Mouse (Mus musculus): ENCODE data around the gene Rere. TPM values are rescaled to one million over a fixed set of nuclear protein-coding genes. Genes with fewer than 3 reads are reported as not detected.
A peak's percentile ranks its signal among the peaks of the same experiment; 100 is the strongest.

Rere gene
- total RNA-seq, 2 experiments from 2014 or later: 51.5 to 52.0 TPM

- no peak for DNase-seq
- intact Hi-C loops (cut with DNase I): no loop called here
These were observed 337.6 kb downstream of the Rere start for GRCm38 (mm10) chr4:150619011-150619410.

- DNase-seq: peak in 1 of 2 experiments; percentile 1
- intact Hi-C loops (cut with DNase I): no loop called here
These were observed 341.2 kb downstream of the Rere start for GRCm38 (mm10) chr4:150622641-150623040.

DNA sequence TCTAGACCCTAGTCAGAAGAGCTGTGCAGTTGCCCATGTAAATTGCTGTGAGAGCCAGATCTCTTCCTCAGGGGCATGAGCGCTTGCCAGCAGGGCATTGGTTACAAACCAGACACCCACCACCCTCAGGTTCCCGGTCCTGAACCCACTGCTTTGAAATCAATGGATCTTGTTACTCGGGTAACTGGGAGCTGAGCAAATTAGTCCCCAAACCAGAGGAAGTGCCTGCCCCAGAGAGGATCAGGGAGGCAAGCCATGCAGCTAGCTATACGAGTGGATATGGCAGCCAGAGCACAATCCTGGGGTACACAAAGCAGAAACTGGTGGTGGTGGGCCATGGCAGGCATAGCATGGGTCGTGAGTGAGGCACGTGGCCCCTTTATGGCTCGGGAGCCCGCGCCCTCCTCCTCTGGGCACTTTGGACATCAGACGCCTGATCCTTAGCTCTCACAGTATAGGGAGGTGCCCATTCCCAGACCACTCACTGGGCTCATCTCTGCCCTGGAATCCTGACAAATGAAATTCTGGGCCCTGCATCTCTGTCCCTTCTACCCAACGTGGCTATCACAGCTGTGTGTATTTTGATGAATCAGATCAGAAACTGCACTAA, 342.9 kb downstream of the Rere start:
- peak in 1 of 2 experiments; percentile 10 for DNase-seq
- intact Hi-C loops (cut with DNase I): no loop called here

DNA sequence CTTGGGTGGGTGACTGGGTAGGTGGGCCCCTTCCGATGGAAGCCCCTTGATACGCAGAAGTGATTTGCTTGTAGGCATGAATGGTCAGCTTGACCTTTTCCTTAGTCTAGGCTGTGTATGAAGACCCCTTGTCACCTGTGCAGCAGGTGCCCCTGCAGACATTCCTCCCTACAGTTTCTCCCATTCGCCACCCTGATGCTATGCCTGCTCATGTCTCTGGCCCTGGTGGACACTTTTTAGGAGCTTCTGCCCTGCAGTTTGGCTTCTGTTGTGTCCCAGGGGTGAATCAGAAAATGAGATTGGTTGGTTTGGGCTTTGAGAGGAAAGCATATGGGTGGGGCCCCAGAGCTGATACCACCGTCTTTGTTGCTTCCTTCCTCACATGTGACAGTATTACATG, 343.5 kb downstream of the Rere start:
- no peak for DNase-seq
- intact Hi-C loops (cut with DNase I): loop anchor here (5.0 kb wide), 1 partner anchor 368 kb away; no protein-coding TSS in a partner anchor

GRCm38 (mm10) chr4:150625425-150625824, 344.0 kb downstream of the Rere start:
- intact Hi-C loops (cut with DNase I): loop anchor here (5.0 kb wide), 1 partner anchor 368 kb away; no protein-coding TSS in a partner anchor

DNA sequence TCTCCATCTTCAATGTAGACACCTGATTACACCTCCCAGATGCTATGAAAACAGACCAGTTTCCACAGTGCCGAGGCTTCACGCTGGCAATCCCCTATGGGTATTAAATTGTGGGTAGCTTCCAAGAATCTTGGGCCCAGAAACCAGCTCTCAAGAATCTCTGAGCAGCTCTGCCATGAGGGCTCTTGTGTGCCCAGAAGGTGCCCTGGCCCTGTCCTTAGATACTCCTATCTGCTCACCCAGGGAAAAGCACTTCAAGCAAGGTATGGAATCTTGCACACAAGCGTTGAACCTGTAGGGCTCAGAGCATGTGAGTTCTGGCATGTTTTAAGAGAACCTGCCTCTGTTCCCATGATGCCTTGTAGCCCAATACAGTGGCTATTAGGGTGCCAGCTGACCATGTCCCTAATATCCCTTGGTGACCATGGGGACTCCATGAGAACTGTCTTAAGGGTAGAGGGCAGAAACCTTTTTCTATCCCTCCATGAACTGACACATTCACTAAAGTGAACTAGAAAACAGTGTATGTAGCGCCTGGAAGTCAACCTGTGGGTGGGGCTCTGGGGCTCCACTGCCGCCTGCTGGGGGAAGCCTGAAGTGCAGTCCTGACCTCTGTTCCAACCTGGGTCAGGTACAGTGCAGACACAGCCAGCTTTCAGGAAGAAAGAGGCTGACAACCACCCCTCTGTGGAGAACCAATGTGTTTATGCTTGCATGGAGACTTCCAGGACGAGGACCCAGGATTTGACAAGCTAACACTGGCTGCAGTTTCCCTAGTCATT, 344.7 kb downstream of the Rere start:
- DNase-seq: peak; percentile 67 to 82
- intact Hi-C loops (cut with DNase I): loop anchor here (2.0 to 5.0 kb wide), 2 partner anchors 279 to 369 kb away; no protein-coding TSS in a partner anchor

More at GRCm38 (mm10) chr4:150625425-150625824, 344.0 kb downstream of the Rere start:
- peak; percentile 67 to 69 for DNase-seq

- DNase-seq: no peak
- intact Hi-C loops (cut with DNase I): loop anchor here (5.0 kb wide), 1 partner anchor 372 kb away; no protein-coding TSS in a partner anchor
These were observed 347.8 kb downstream of the Rere start for GRCm38 (mm10) chr4:150629266-150629665.

DNA sequence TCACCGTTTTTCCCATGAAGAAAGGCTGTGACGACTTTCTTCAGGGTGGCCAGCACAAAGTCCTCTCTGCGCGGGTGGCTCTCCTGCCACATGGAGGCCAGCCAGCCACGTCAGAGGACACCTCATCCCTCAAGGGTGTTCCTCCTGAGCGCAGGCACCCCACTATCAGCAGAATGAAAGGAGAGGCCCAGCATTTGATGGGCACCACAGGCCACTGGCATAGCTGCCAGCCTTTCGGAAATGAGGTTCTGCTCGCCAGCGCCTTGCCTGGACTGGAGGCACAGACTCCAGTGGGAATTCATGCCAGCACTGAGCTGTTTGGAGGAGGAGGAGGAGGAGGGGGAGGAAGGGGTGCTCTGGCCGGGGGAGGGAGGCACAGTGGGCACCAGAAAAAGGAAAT, 354.1 kb downstream of the Rere start:
- intact Hi-C loops (cut with DNase I): no loop called here
- DNase-seq: no peak

- intact Hi-C loops (cut with DNase I): no loop called here
- no peak for DNase-seq
These were observed 355.2 kb downstream of the Rere start for GRCm38 (mm10) chr4:150636635-150637034.

DNA sequence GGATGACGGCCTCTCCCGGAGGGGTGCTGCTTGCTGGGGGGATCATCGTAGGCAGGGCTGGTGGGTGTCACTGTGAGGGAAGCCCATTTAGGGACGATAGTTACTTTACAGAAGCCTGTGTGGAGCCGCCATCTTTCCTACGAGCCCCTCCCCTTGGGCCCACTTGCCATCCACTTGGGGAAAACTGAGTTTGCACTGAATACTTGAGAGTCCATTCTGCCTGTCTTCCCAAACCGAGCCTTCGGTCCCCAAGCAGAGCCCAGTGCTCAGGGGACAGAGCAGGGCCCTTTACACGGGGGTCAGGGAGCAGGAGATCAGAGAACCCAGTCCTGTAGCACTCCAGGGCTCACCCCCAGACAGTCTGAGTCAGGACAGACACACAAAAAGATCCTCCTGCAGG, 362.9 kb downstream of the Rere start:
- intact Hi-C loops (cut with DNase I): no loop called here
- DNase-seq: no peak

- no peak for DNase-seq
- intact Hi-C loops (cut with DNase I): no loop called here
These were observed 367.9 kb downstream of the Rere start for GRCm38 (mm10) chr4:150649327-150649726.

DNA sequence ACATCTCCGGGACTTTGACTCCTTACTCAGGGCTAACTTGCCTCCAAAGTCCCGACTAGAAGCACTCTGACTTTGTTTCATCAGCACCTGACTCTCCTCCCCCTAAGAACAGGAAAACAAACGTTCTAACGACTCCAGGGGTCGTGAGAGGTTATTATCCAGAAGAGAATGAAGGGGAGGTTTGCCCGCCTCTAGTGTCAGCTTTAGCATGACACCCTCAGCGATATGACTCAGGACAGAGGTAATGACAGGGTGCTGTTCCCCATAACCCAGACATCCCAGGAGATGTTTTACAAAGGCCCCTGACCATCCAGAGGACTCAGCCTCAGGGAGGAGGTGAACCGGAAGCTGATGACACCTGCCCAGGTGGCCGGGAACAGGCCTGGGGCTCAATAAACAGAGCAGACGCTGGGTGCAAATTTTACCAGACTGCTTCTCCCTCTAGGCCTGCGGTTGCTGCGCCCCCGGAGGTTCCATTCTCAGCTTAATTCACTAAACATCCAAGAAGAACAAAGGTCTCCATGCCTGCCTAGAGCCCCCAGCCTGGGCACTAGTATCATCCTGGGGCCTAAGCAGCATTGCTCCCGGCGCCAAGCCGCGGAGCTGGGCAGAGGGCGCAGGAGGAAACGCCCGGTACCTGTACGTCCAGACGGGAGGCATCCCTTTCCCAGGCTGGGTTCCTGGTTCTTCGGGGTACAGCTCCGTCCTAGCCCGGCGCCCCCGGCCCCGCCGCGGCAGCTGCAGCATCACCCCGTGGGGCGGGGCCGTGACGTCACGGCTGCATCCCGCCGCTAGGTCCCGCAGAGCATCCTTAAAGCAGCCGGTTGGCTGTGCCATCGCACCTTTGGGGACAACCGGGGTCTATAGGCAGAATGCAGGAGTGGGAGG, 370.2 kb downstream of the Rere start, which contains the start of gene Slc45a1:
Gene Slc45a1 (minus strand): TSS at position 785 of the 888 bp plus-strand sequence.
- no peak for DNase-seq
- intact Hi-C loops (cut with DNase I): loop anchor here (10.0 kb wide), 1 partner anchor 483 kb away; no protein-coding TSS in a partner anchor

- no peak for DNase-seq
- intact Hi-C loops (cut with DNase I): loop anchor here (10.0 kb wide), 1 partner anchor 482 kb away; no protein-coding TSS in a partner anchor
These were observed 371.7 kb downstream of the Rere start for GRCm38 (mm10) chr4:150653072-150653599.

DNA sequence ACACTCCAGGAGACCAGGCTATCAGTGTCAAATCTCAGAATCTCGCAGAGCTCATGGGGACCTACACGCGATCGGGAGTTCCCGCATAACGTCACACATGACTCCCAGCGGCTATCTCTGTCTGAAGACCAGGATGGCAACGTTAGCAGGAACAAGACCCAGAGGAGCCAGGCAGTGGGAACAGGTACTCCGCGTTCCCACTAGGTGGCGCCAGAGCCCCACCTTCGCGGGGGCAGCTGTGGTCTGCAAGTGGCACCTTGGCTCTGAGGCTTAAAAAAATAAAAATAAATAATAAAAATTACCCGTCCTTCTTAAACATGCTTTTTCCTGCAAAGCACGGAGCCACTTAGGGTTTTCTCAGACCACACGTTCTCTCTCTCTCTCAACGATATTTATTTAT, 374.5 kb downstream of the Rere start:
- intact Hi-C loops (cut with DNase I): loop anchor here (1.0 to 10.0 kb wide), 4 partner anchors 194 to 479 kb away; no protein-coding TSS in a partner anchor
- DNase-seq: peak; percentile 87 to 89

DNA sequence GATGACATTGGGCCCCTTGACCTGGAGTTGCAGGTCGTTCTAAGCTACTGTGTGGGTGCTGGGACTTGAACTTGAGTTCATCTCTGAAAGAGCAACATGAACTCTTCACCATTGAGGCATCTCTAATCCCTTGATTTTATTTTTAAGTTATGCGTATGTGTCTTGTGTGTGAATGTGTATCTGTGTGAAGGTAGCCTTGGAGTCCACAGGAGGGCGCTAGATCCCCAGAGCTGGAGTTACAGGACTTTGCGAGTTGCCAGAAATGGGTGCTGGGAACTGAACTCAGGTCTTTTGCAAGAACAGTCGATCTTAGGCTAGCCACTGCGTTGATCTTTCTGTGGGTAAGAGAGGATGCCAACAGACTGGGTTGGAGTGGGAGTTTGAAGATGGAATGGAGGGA, 375.1 kb downstream of the Rere start:
- intact Hi-C loops (cut with DNase I): loop anchor here (1.0 to 10.0 kb wide), 4 partner anchors 194 to 478 kb away; no protein-coding TSS in a partner anchor

DNA sequence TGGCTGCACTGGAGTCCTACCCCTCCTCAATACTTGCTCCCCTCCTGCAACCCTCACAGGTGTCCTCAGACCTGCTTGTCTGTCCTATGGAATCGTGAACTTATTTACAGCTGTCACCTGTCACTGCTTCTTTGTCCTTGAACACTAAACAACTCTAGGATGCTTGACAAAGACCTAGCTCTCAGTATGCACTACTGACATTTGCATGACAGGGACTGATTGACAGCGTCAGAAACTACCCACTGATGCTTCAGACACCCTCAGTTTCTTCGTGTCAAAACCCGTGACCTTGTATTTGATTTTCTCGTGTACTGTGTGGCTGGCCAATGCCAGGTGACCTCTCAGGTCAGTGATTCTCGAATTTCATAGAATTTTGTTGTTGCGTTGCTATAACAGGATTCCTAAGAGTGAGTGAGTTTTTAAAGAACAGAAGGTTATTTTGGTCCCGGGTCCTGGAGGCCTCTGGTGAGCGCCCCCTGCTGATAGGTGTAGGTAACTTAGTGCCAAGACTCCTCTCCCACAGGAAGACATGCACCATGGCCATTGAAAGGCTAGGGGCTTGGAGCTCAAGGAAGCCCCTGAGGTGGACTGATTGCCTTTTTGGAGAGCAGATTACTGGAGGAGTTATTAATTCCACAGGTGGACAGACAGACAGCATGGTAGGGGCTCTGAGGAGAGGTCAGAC, 378.6 kb downstream of the Rere start:
- intact Hi-C loops (cut with DNase I): loop anchor here (10.0 kb wide), 1 partner anchor 475 kb away; no protein-coding TSS in a partner anchor
- DNase-seq: peak; percentile 24 to 25

More for the DNA sequence above, 375.1 kb downstream of the Rere start:
- DNase-seq: peak; percentile 15 to 25

DNA sequence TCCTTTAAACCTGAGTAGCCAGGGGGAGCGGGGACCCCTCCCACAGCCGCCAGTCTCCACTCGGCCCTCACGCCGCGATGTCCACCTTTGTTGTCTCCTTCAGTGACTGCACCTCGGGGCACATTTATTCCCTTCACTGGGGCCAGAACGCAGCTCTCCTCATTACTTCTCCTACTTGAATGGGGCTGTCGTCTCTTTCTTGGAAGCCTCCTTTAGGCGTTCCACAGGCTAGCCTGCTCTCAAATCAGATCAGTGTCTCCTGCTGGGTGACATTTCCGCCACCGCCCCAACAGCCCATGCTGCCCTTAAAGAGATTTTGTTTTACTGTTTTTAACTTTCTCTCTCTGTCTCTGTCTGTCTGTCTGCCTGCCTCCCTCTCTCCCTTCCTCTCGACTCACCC, 380.4 kb downstream of the Rere start:
- DNase-seq: no peak
- intact Hi-C loops (cut with DNase I): no loop called here

DNA sequence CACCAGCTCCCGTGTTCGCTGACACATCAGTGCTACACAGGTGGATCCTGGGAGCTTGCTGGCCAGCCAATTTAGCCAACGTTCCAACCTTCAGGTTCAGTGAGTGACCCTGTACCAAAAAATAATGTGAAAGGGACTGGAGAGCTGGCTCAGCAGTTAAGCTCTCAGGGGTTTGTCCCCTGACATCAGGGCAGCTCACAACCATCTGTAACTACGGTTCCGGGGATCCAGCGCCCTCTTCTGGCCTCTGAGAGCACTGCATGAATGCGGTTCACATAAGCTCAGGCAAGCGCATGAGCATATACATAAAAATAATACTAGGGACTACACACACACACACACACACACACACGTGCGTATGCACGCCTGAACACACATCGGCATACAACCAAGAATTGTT, 381.7 kb downstream of the Rere start:
- intact Hi-C loops (cut with DNase I): no loop called here
- peak; percentile 35 to 39 for DNase-seq

GRCm38 (mm10) chr4:150664726-150665125, 383.3 kb downstream of the Rere start:
- no peak for DNase-seq
- intact Hi-C loops (cut with DNase I): loop anchor here (2.0 kb wide), 1 partner anchor 186 kb away; no protein-coding TSS in a partner anchor
